Mouse (Mus musculus) CD4-positive, CD25-positive, alpha-beta regulatory T cell (primary cell): ENCODE measurements around the gene Hoxa2. TPM values are rescaled to one million over a fixed set of nuclear protein-coding genes. Genes with fewer than 3 reads are reported as not detected.

Experiments used
- polyA plus RNA-seq: library from polyadenylated mRNA; unstranded; fragments of 100-300 nt; shearing (Covaris generic); gene quantifications from one replicate; pipeline ENCODE4 v1.2.1, GENCODE M21; 2017

The Hoxa2 gene
- polyA plus RNA-seq: not detected

DNA sequence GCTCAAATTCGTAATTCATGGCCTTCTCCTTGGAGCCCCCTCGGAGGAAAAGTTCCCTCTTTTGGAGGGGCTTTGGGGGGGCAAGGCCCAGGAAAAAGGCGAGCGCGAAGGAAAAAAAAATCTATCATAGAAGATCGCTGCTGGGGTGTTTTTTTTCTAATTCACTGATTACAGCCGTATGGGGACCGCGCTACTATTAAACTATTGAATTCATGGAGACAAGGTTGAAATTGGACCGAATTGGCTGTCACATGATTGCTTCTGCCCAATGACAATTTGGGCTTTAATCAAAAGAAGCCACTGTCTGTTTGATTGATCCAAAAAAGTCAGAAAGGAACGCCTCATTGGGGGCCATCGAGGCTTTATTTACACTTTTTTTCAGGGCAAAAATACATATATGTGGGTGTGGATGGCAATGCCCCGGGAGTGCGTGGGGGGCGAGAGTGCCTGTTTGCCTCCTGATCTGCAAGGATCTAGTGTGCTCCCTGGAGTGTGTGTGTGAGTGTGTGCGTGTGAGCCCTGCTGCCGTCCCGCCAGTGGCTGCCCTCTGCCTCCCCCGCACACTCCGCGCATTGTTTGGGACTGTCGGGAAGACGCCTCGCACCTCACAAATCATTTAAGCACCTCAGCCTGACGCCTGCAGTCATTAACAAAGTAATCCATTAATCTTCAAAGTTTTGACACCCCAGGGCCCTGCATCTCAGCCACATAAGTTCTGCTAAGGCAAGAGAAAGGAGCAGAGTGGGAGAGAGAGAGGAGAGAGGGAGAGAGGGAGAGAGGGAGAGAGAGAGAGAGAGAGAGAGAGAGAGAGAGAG is at the start of gene Hoxa2:
Gene Hoxa2, minus strand, starts transcription at position 206 of the 815 bp plus-strand sequence.

DNA sequence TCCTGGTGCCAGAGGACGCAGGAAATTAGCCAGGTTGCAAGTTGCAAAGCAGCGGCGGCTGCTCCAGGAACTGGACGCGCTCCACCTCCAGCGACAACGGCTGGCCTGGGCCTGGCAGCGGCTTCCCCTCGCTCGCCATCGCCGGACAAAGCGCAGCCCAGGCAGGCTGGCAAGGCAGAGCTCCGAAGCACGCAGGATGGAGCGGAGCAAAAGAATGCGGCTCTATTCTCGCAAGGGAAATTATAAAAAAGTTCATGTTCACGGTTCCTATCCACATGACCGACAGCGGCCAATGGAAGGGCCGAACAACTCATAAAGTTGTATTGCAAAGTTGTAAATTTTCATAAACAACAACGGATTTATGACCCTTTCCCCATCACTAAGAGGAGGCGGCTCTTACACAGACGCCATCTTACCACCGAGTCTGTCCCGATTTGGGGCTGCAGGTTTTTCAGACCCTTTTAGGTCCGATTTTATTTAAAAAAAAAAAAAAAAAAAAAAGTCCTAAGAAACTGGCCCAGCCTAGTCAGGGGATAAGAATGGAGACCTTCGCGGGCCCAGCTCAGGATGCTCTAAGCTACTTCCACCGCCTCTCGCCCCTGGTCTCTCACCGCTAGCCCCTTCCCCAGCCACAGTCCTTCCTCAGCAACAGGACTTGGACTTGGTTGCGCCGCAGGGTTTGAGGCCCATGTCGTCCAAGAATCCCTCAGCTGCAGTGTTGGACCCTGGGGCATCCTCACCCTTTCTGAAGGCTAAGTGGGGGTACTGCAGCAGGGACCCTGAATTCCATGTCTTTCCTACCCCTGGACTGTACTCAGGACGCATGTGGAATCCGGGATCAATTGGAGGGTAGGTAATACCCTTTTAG is 48.7 kb upstream of the Hoxa2 start, which contains the start of the genes Hoxa3 and Gm28308:
Gene Hoxa3, minus strand, starts transcription at position 218 of the 868 bp plus-strand sequence.
Gene Gm28308, minus strand, starts transcription at position 221 of the 868 bp plus-strand sequence.

DNA sequence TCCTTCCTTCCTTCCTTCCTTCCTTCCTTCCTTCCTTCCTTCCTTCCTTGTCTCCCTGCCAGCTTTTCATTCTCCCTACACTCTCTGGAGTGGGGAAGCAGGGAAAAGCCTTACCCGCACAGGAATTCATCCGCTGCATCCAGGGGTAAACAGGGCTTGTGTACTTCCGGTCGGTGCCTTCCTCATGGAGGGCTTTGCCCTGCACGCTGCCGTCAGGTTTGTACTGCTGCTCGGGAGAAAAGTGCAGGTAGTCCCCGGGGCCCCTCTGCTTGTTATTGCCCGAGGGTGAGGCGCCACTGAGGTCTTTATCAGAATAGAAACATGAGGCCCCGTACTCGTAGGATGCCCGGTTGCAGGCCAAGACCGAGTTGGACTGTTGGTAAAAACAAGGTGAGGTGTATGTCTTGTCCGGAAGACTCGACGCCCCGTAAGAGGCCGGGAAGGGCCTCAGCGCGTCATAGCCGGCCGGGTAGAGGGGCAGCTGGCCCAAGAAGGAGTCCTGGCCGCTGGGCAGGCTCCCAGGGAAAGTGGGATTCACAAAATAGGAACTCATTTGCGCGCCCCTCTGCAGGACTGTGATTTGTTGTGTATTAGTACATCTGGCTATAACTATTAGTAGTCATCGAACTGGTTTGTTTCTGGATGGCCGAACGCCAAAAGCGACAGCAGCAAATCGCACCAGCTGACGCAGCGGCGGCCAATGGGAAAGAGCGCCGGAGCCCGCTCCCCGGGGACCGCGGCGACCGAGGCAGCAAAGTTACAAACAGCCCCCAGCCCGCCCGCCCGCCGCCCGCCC is 43.6 kb upstream of the Hoxa2 start, which contains the start of gene Hoxa6:
Gene Hoxa6, minus strand, starts transcription at position 651 of the 796 bp plus-strand sequence.

DNA sequence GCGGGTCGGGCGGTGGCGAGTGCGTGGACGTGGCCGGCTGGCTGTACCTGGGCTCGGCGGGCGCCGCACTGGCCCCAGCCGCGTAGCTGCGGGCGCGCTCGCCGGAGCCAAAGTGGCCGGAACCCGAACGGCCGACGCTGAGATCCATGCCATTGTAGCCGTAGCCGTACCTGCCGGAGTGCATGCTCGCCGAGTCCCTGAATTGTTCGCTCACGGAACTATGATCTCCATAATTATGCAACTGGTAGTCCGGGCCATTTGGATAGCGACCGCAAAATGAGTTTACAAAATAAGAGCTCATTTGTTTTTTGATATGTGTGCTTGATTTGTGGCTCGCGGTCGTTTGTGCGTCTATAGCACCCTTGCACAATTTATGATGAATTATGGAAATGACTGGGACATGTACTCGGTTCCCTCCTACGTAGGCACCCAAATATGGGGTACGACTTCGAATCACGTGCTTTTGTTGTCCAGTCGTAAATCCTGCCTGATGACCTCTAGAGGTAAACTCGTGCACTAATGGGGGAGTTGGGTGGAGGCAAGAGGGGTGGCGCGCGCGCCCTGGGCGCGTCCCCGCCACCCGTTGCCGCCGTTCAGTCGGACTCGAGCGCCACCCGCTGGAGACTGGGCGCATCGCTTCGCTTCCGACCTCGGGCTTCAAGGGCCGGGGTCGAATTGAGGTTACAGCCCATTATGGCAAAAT is 39.6 kb upstream of the Hoxa2 start, which contains the start of gene Hoxa5:
Gene Hoxa5, minus strand, starts transcription at position 538 of the 703 bp plus-strand sequence.

DNA sequence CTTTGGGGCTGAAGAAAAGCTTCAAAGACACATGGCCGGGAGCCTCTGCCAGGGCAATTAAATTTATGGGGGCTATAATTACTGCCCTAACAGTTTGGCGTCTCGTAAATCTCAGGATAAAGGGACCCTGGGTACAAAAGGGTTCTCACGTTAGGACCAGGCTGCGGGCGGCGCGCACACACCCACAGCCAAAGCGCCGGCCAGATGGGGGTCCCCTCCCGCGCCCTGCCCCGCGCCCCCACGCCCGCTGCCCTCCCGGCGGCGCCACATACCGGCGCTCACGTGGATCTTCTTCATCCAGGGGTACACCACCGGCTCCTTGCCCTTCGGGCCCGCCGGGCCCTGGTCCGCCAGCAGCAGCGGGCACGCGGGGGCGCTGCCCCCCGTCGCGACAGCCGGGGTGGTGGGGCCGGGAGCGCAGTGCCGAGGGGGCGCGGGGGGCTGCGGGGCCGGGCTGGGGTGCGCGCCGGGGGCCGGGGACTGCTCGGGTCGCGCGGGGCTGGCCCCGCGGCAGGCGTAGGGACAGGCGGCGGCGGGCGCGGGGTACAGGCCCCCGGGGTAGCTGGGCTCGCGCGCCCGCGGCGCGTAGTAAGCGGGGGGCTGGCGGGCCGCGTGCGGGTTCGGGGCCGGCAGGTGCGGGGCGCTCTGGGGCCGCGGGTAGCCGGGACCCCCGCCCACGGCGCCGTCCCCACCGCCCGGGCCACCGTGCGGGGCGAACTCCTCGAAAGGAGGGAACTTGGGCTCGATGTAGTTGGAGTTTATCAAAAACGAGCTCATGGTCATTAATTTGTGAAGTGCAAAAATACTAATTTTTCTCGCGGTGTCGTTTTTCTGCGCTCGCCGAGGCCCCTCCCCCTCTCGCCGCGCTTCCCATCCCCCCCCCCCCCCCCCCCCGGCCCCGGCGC is 26.5 kb upstream of the Hoxa2 start, which contains the start of gene Hoxa4:
Gene Hoxa4, minus strand, starts transcription at position 848 of the 905 bp plus-strand sequence.

DNA sequence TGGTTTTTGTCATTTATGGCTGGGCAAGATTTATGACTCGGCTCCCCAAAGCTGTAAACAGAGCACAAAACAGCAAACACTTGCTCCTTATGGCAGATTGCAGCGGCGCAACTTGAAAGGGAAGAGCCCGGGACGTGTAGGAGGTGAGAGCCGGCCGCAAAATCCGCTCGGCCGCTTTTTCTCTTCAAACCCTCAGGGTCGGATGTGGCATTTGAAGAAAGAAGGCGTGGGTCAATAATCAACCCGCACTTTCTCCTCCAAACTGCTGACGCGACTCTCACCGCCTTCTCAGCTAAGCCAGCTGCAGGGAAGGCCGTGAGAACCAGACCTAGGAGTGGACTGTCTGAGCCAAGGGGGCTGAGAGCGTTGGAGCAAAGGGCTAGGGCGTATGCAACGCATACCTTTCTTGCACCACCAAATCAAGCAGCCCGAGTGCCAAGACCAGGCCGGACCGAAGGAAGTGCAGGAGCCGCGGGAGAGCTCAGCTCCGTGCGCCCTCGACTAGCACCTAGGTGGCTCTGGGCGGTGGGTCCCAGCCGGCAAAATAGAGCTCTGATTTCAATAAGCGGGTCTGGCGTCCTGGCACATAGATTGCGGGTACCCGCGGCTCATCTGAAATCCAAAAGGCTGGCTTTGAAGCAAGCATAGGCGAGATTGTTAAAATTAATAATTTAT is 12.6 kb upstream of the Hoxa2 start, which contains the start of gene 5730596B20Rik:
Gene 5730596B20Rik, plus strand, starts transcription at position 438 of the 675 bp plus-strand sequence.

DNA sequence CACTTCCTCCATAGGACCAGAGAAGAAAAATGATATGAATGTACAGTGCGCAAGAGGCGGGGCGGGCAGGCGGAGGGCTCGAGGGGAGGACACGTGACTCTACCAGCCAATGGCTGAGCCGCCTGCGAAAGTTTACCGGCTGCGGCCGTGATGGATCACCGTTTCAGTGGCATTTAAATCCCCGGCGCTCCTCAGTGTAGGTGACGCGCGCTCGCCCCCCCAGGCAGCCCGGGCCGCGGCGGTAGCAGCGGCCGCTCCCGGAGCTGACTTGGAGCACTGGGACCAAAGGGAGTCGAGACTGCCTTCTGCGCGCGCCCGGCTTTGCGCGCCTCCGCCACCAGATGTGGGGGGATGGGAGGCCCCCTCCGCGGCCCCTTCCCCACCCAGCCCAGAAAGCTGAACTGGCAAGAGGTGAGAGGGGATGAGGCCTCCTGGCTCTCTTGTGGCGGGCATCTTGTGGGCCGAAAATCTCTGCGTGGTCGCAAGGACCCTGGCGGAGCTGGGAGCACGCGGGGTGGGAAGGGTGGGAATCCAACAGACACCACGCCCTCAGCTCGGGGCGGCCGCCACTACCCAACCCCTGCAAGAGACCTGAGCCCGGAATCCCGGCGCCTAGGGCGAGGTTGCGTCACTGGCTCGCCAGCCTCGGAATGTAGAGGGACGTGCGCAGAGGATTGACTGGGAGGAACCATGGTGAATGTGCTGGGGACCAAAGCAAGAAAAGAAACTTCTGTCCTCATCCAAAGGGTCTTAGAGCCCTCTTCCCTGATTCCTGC is 6.2 kb downstream of the Hoxa2 start, which contains the start of gene Hoxa1:
Gene Hoxa1, minus strand, starts transcription at position 42 of the 776 bp plus-strand sequence.

Other genes with a start within 250 kb of the Hoxa2 start
- gene Skap2, start 152.3 kb downstream of the Hoxa2 start, polyA plus RNA-seq: 19.7 TPM
- not detected for gene Hoxa1, start 6.5 kb downstream of the Hoxa2 start, polyA plus RNA-seq
- gene 5730596B20Rik, start 12.7 kb upstream of the Hoxa2 start, polyA plus RNA-seq: not detected
- not detected for gene Hoxa4, start 26.9 kb upstream of the Hoxa2 start, polyA plus RNA-seq
- gene Hoxa5, start 39.8 kb upstream of the Hoxa2 start, polyA plus RNA-seq: 0.16 TPM
- not detected for gene Hoxa6, start 43.9 kb upstream of the Hoxa2 start, polyA plus RNA-seq
- gene Hoxa3, start 48.5 kb upstream of the Hoxa2 start, polyA plus RNA-seq: not detected
- gene Gm28308, start 48.5 kb upstream of the Hoxa2 start, polyA plus RNA-seq: not detected
- gene Hoxa7, start 57.0 kb upstream of the Hoxa2 start, polyA plus RNA-seq: 0.38 TPM
- 0.17 TPM for gene Hoxa9, start 66.3 kb upstream of the Hoxa2 start, polyA plus RNA-seq
- gene Hoxa10, start 76.0 kb upstream of the Hoxa2 start, polyA plus RNA-seq: not detected
- not detected for gene Hoxa11, start 81.0 kb upstream of the Hoxa2 start, polyA plus RNA-seq
- not detected for gene Hoxa13, start 96.0 kb upstream of the Hoxa2 start, polyA plus RNA-seq
- gene Evx1, start 148.7 kb upstream of the Hoxa2 start, polyA plus RNA-seq: not detected